ENCODE assay signal across 11 mouse cellular contexts in genomic region chr8:119437506-119437905, GRCm38 (mm10). TPM values are rescaled to one million over a fixed set of nuclear protein-coding genes. Genes with fewer than 3 reads are reported as not detected.
DNase-seq lines count a peak whose midpoint lies in the region; ATAC-seq and TF ChIP-seq lines count a peak whose summit lies in the region.
"Had no signal": no experiment of that assay in that cellular context is flagged by ENCODE, and none has a peak within 500 bp of the region (broad histone marks: within the 10 kb centered on the region; RNA-seq: fewer than 3 reads in every experiment).

No protein-coding gene starts in this region.

- H3K9ac ChIP-seq in heart, embryonic 14.5 days (ENCODE audit: low read length), result no peak overlapping the region
- H3K9ac ChIP-seq in kidney, postnatal 0 days (ENCODE audit: low read depth, low read length), result 0 out of 2 replicates have a peak overlapping the region, but pooled peaks have one; percentile 48

- H3K27ac ChIP-seq in heart, embryonic 14.5 days (replicated peaks in 1 of 2; ENCODE audit: control insufficient read depth in 1 of 2, insufficient read depth in 1 of 2, low read depth in 2 of 2, low read length in 2 of 2), result no peak overlapping the region
- H3K27ac ChIP-seq in kidney, postnatal 0 days, result peak overlapping the region; percentile 66

- H3K4me1 ChIP-seq in heart, embryonic 14.5 days (ENCODE audit: control insufficient read depth in 2 of 2, insufficient read depth in 2 of 2, low read length in 2 of 2), result peaks cover 17 to 19% of the 10 kb centered on the region in 2 experiments
- H3K4me1 ChIP-seq in kidney, postnatal 0 days (replicated peaks; ENCODE audit: insufficient read depth, low read length), result peaks cover 13% of the 10 kb centered on the region; the same call in 1 of the 2 replicates

- no peak for ATAC-seq in heart, embryonic 14.5 days (ENCODE audit: insufficient number of reproducible peaks, insufficient read depth, low FRiP score, low read depth)
- ATAC-seq in Patski, result peak; percentile 4
- ATAC-seq in kidney, postnatal 0 days (replicated peaks; ENCODE audit: low FRiP score, low read depth), result no peak
- ATAC-seq in megakaryocyte, adult 5-6 weeks (ENCODE audit: poor library complexity, severe bottlenecking), result peak; percentile 3; the same call in 1 of the 2 replicates

- H3K9me3 ChIP-seq in heart, embryonic 14.5 days (ENCODE audit: control insufficient read depth, low read length), result no peaks in the 10 kb centered on the region
- H3K9me3 ChIP-seq in kidney, postnatal 0 days (replicated peaks; ENCODE audit: low read length), result no peaks in the 10 kb centered on the region

- peaks cover 9% of the 10 kb centered on the region; the same call in 1 of the 2 replicates for H3K27me3 ChIP-seq in heart, embryonic 14.5 days (ENCODE audit: control insufficient read depth, insufficient read depth, low read length)
- no peaks in the 10 kb centered on the region for H3K27me3 ChIP-seq in Patski
- H3K27me3 ChIP-seq in kidney, postnatal 0 days (ENCODE audit: insufficient read depth, low read length), result no peaks in the 10 kb centered on the region

- no peaks in the 10 kb centered on the region for H3K36me3 ChIP-seq in heart, embryonic 14.5 days (ENCODE audit: control insufficient read depth, insufficient read depth, low read length)
- no peaks in the 10 kb centered on the region for H3K36me3 ChIP-seq in kidney, postnatal 0 days (ENCODE audit: insufficient read depth, low read length)

- DNase-seq in heart, postnatal 4 days, result no peak
- DNase-seq in Patski (ENCODE audit: low read depth, low spot score), result no peak
- DNase-seq in kidney, postnatal 0 days (ENCODE audit: low spot score), result no peak
- DNase-seq in layer of hippocampus, adult 8-10 months (ENCODE audit: low spot score in 2 of 2), result no peak
- DNase-seq in cerebellum, postnatal 10 days, result no peak
- DNase-seq in gastrocnemius, postnatal 4 days (ENCODE audit: low spot score in 2 of 2), result no peak
- DNase-seq: embryo, embryonic 11 days; right cerebral cortex, postnatal 4 days had no signal

- H3K4me2 ChIP-seq in heart, embryonic 14.5 days (ENCODE audit: low read length), result peak overlapping the region; percentile 37
- H3K4me2 ChIP-seq in kidney, postnatal 0 days (ENCODE audit: low read length), result peak overlapping the region; percentile 41

- no peak for TF ChIP-seq CTCF in Patski (IDR thresholded peaks at IDR 0.05)
- TF ChIP-seq CTCF in kidney, postnatal 0 days (IDR thresholded peaks at IDR 0.05; ENCODE audit: low read depth), result no peak

- H3K4me3 ChIP-seq in heart, embryonic 14.5 days (ENCODE audit: control insufficient read depth in 1 of 2, insufficient read depth in 1 of 2, low read depth in 1 of 2, low read length in 2 of 2), result no peak overlapping the region
- H3K4me3 ChIP-seq in kidney, postnatal 0 days (replicated peaks; ENCODE audit: low read depth, low read length), result 0 out of 2 replicates have a peak overlapping the region, but pooled peaks have one; percentile 4

- in situ Hi-C loops in Patski (cut with MboI; ENCODE audit: low pct_unique_long_range_greater_than_20kb), result no loop called here

- CTCF ChIA-PET in Patski (lab: Charles Lee), result interaction anchor here (1.2 to 2.9 kb wide), 2 partner anchors 23 to 25 kb away, joined by 3 to 17 read pairs; no protein-coding TSS in a partner anchor

- POLR2A ChIA-PET in Patski (lab: Charles Lee), result interaction anchor here (0.8 to 2.2 kb wide), 4 partner anchors 8 to 19 kb away, joined by 3 to 14 read pairs (median 6); no protein-coding TSS in a partner anchor

- WGBS in heart, embryonic 14.5 days, result 70% methylated on average over 11 of the region's 11 CpGs
- 53% methylated on average over 11 of the region's 11 CpGs for WGBS in kidney, postnatal 0 days

RNA-seq across cellular contexts. Expression of gene Osgin1, which starts 3.6 kb away (rescaled TPM):
- polyA plus RNA-seq in heart, embryonic 14.5 days (2014; fragmentation: Nextera tagmentation; extraction: Ambion mirVana), result 0.47 and 0.66 TPM in 2 replicates
- total RNA-seq in heart, postnatal 4 days (2021), result 1 to 10 TPM in 1 of 2 experiments, under 1 TPM in 1; 0.55 to 1.5 TPM
- 20.4 TPM for polyA plus RNA-seq in Patski (2021)
- polyA plus RNA-seq in kidney, postnatal 0 days (2015; fragmentation: Nextera tagmentation; extraction: Ambion mirVana), result 4.1 and 4.4 TPM in 2 replicates
- 6.1 and 6.4 TPM in 2 replicates for total RNA-seq in megakaryocyte, adult 5-6 weeks (2015)
- 2.5 and 5.7 TPM in 2 replicates for total RNA-seq in megakaryocyte, adult 5-6 weeks (2017)
- total RNA-seq in layer of hippocampus, adult 8-10 months (2022), result 1 to 10 TPM in 2 of 4 experiments, under 1 TPM in 2; 0.22 to 1.2 (median 0.91) TPM
- total RNA-seq in gastrocnemius, postnatal 4 days (2021), result 1 to 10 TPM; 2.2 to 3.8 TPM

RNA-seq across cellular contexts. Expression of gene Necab2, which starts 9.0 kb away (rescaled TPM):
- polyA plus RNA-seq in heart, embryonic 14.5 days (2014; fragmentation: Nextera tagmentation; extraction: Ambion mirVana), result 0.27 TPM in 1 of 2 replicates, not detected in the other
- total RNA-seq in heart, postnatal 4 days (2021), result under 1 TPM in 1 of 2 experiments, not detected in 1; 0.23 TPM
- polyA plus RNA-seq in Patski (2021), result 0.14 TPM
- polyA plus RNA-seq in kidney, postnatal 0 days (2015; fragmentation: Nextera tagmentation; extraction: Ambion mirVana), result 0.61 and 0.79 TPM in 2 replicates
- not detected in 2 replicates for total RNA-seq in megakaryocyte, adult 5-6 weeks (2015)
- total RNA-seq in megakaryocyte, adult 5-6 weeks (2017), result not detected in 2 replicates
- total RNA-seq in layer of hippocampus, adult 8-10 months (2022), result 100 to 1,000 TPM; 104 to 119 (median 115) TPM
- under 1 TPM; 0.59 to 0.78 TPM for total RNA-seq in gastrocnemius, postnatal 4 days (2021)
- total RNA-seq: granulocyte monocyte progenitor cell, adult 5-6 weeks had no signal

RNA-seq across cellular contexts. Expression of gene Mlycd, which starts 42.8 kb away (rescaled TPM):
- polyA plus RNA-seq in heart, embryonic 14.5 days (2014; fragmentation: Nextera tagmentation; extraction: Ambion mirVana), result 25.0 and 25.4 TPM in 2 replicates
- total RNA-seq in heart, postnatal 4 days (2021), result 10 to 100 TPM; 70.4 to 72.5 TPM
- polyA plus RNA-seq in Patski (2021), result 25.7 TPM
- polyA plus RNA-seq in kidney, postnatal 0 days (2015; fragmentation: Nextera tagmentation; extraction: Ambion mirVana), result 19.5 and 21.9 TPM in 2 replicates
- 5.4 and 6.5 TPM in 2 replicates for total RNA-seq in megakaryocyte, adult 5-6 weeks (2015)
- total RNA-seq in megakaryocyte, adult 5-6 weeks (2017), result 5.7 and 7.5 TPM in 2 replicates
- 10 to 100 TPM; 26.3 to 28.5 (median 27.2) TPM for total RNA-seq in layer of hippocampus, adult 8-10 months (2022)
- total RNA-seq in gastrocnemius, postnatal 4 days (2021), result 10 to 100 TPM; 66.5 to 68.1 TPM

Comparison
In these comparisons a context has a peak if more than half of its experiments do, and no peak if none do; other contexts are left out.
1. ATAC-seq: peak in Patski (single experiment) and megakaryocyte, adult 5-6 weeks (single experiment); none in heart, embryonic 14.5 days (single experiment) and kidney, postnatal 0 days (single experiment).
2. RNA of gene Necab2, which starts 9.0 kb away (total RNA-seq): 104 to 119 TPM in layer of hippocampus, adult 8-10 months; 0.59 to 0.78 TPM in gastrocnemius, postnatal 4 days, 0.23 TPM in heart, postnatal 4 days and not detected in megakaryocyte, adult 5-6 weeks; every median in the first group is over 10 times any median in the second.